Mouse (Mus musculus): ENCODE measurements around the gene Irf4. TPM values are rescaled to one million over a fixed set of nuclear protein-coding genes. Genes with fewer than 3 reads are reported as not detected.

Irf4 gene
- polyA plus RNA-seq, 1 experiment from 2014 or later, result not detected

- DNase-seq (ENCODE audit: low spot score), result peak; percentile 8
- Histone ChIP-seq H3K4me3 (no peak overlapping the region), H3K36me3 (no peaks in the 10 kb centered on the region), H3K9me3 (no peaks in the 10 kb centered on the region), H3K4me1 (replicated peaks) (peaks cover 20% of the 10 kb centered on the region), H3K27me3 (ENCODE audit: insufficient read depth, poor library complexity, severe bottlenecking) (no peaks in the 10 kb centered on the region), H3K27ac (no peak overlapping the region)
- 37% methylated on average over 8 of the region's 8 CpGs for WGBS
Observed at GRCm38 (mm10) chr13:30782419-30782818, 33.4 kb downstream of the Irf4 start.

GRCm38 (mm10) chr13:30785423-30786040 lies 36.5 kb downstream of the Irf4 start:
- WGBS, result 81% methylated on average over 4 of the region's 4 CpGs
- Histone ChIP-seq H3K36me3 (no peaks in the 10 kb centered on the region), H3K4me1 (replicated peaks) (peaks cover 25% of the 10 kb centered on the region), H3K27me3 (ENCODE audit: insufficient read depth, poor library complexity, severe bottlenecking) (no peaks in the 10 kb centered on the region), H3K27ac (no peak overlapping the region), H3K4me3 (no peak overlapping the region), H3K9me3 (no peaks in the 10 kb centered on the region)
- no peak for DNase-seq (ENCODE audit: low spot score)

- Histone ChIP-seq H3K27me3 (ENCODE audit: insufficient read depth, poor library complexity, severe bottlenecking) (no peaks in the 10 kb centered on the region), H3K36me3 (no peaks in the 10 kb centered on the region), H3K4me3 (no peak overlapping the region), H3K27ac (no peak overlapping the region), H3K4me1 (replicated peaks) (peaks cover 25% of the 10 kb centered on the region), H3K9me3 (no peaks in the 10 kb centered on the region)
- WGBS, result 80% methylated on average over 5 of the region's 5 CpGs
- no peak for DNase-seq (ENCODE audit: low spot score)
Observed at GRCm38 (mm10) chr13:30786235-30787035, 37.4 kb downstream of the Irf4 start.

- no peak overlapping the region for H3K27ac ChIP-seq
- H3K9me3 ChIP-seq, result no peaks in the 10 kb centered on the region
- H3K36me3 ChIP-seq, result no peaks in the 10 kb centered on the region
- peaks cover 23% of the 10 kb centered on the region for H3K4me1 ChIP-seq (replicated peaks)
- H3K27me3 ChIP-seq (ENCODE audit: insufficient read depth, poor library complexity, severe bottlenecking), result no peaks in the 10 kb centered on the region
- no peak overlapping the region for H3K4me3 ChIP-seq
- 35% methylated on average over 2 of the region's 2 CpGs for WGBS
- DNase-seq (ENCODE audit: low spot score), result no peak
Observed at GRCm38 (mm10) chr13:30787036-30787320, 38.0 kb downstream of the Irf4 start.

GRCm38 (mm10) chr13:30787556-30787955 lies 38.5 kb downstream of the Irf4 start:
- 70% methylated on average over 2 of the region's 2 CpGs for WGBS
- Histone ChIP-seq H3K27me3 (ENCODE audit: insufficient read depth, poor library complexity, severe bottlenecking) (no peaks in the 10 kb centered on the region), H3K9me3 (no peaks in the 10 kb centered on the region), H3K4me1 (replicated peaks) (peaks cover 17% of the 10 kb centered on the region), H3K4me3 (no peak overlapping the region), H3K27ac (no peak overlapping the region), H3K36me3 (no peaks in the 10 kb centered on the region)
- no peak for DNase-seq (ENCODE audit: low spot score)

- 87% methylated on average over 4 of the region's 4 CpGs for WGBS
- no peak for DNase-seq (ENCODE audit: low spot score)
- H3K4me3 ChIP-seq, result no peak overlapping the region
- no peaks in the 10 kb centered on the region for H3K36me3 ChIP-seq
- no peak overlapping the region for H3K27ac ChIP-seq
- no peaks in the 10 kb centered on the region for H3K9me3 ChIP-seq
- H3K4me1 ChIP-seq (replicated peaks), result peaks cover 13% of the 10 kb centered on the region
- H3K27me3 ChIP-seq (ENCODE audit: insufficient read depth, poor library complexity, severe bottlenecking), result no peaks in the 10 kb centered on the region
Observed at GRCm38 (mm10) chr13:30787960-30788359, 38.9 kb downstream of the Irf4 start.

GRCm38 (mm10) chr13:30788421-30788820 lies 39.4 kb downstream of the Irf4 start:
- WGBS, result 85% methylated on average over 3 of the region's 3 CpGs
- H3K27me3 ChIP-seq (ENCODE audit: insufficient read depth, poor library complexity, severe bottlenecking), result no peaks in the 10 kb centered on the region
- no peaks in the 10 kb centered on the region for H3K9me3 ChIP-seq
- no peaks in the 10 kb centered on the region for H3K36me3 ChIP-seq
- DNase-seq (ENCODE audit: low spot score), result no peak
- H3K4me3 ChIP-seq, result no peak overlapping the region
- H3K27ac ChIP-seq, result no peak overlapping the region
- H3K4me1 ChIP-seq (replicated peaks), result peaks cover 12% of the 10 kb centered on the region

- 75% methylated on average over 5 of the region's 5 CpGs for WGBS
- DNase-seq (ENCODE audit: low spot score), result no peak
- H3K27ac ChIP-seq, result no peak overlapping the region
- no peaks in the 10 kb centered on the region for H3K36me3 ChIP-seq
- no peaks in the 10 kb centered on the region for H3K9me3 ChIP-seq
- H3K27me3 ChIP-seq (ENCODE audit: insufficient read depth, poor library complexity, severe bottlenecking), result no peaks in the 10 kb centered on the region
- peaks cover 12% of the 10 kb centered on the region for H3K4me1 ChIP-seq (replicated peaks)
- no peak overlapping the region for H3K4me3 ChIP-seq
Observed at GRCm38 (mm10) chr13:30790016-30790415, 41.0 kb downstream of the Irf4 start.

- Histone ChIP-seq H3K4me1 (replicated peaks) (peaks cover 6% of the 10 kb centered on the region), H3K27ac (no peak overlapping the region), H3K4me3 (no peak overlapping the region), H3K9me3 (no peaks in the 10 kb centered on the region), H3K27me3 (ENCODE audit: insufficient read depth, poor library complexity, severe bottlenecking) (no peaks in the 10 kb centered on the region), H3K36me3 (no peaks in the 10 kb centered on the region)
- no peak for DNase-seq (ENCODE audit: low spot score)
- WGBS, result 83% methylated on average over 9 of the region's 9 CpGs
Observed at GRCm38 (mm10) chr13:30792308-30792707, 43.3 kb downstream of the Irf4 start.

- WGBS, result 86% methylated on average over 3 of the region's 3 CpGs
Observed at GRCm38 (mm10) chr13:30792741-30793140, 43.7 kb downstream of the Irf4 start.

GRCm38 (mm10) chr13:30793196-30793595 lies 44.2 kb downstream of the Irf4 start:
- no peak for DNase-seq (ENCODE audit: low spot score)
- Histone ChIP-seq H3K36me3 (no peaks in the 10 kb centered on the region), H3K4me1 (replicated peaks) (0 out of 2 replicates have a peak, but pooled peaks cover 2% of the 10 kb centered on the region), H3K27me3 (ENCODE audit: insufficient read depth, poor library complexity, severe bottlenecking) (no peaks in the 10 kb centered on the region), H3K4me3 (no peak overlapping the region), H3K27ac (no peak overlapping the region), H3K9me3 (no peaks in the 10 kb centered on the region)
- 89% methylated on average over 4 of the region's 4 CpGs for WGBS

More at GRCm38 (mm10) chr13:30792741-30793140, 43.7 kb downstream of the Irf4 start:
- no peak overlapping the region for H3K4me3 ChIP-seq
- no peak for DNase-seq (ENCODE audit: low spot score)
- no peaks in the 10 kb centered on the region for H3K36me3 ChIP-seq
- no peaks in the 10 kb centered on the region for H3K9me3 ChIP-seq
- H3K27me3 ChIP-seq (ENCODE audit: insufficient read depth, poor library complexity, severe bottlenecking), result no peaks in the 10 kb centered on the region
- H3K27ac ChIP-seq, result no peak overlapping the region
- H3K4me1 ChIP-seq (replicated peaks), result 0 out of 2 replicates have a peak, but pooled peaks cover 2% of the 10 kb centered on the region

GRCm38 (mm10) chr13:30793616-30794015 lies 44.6 kb downstream of the Irf4 start:
- Histone ChIP-seq H3K4me1 (replicated peaks) (0 out of 2 replicates have a peak, but pooled peaks cover 2% of the 10 kb centered on the region), H3K36me3 (no peaks in the 10 kb centered on the region), H3K27ac (no peak overlapping the region), H3K4me3 (no peak overlapping the region), H3K27me3 (ENCODE audit: insufficient read depth, poor library complexity, severe bottlenecking) (no peaks in the 10 kb centered on the region), H3K9me3 (no peaks in the 10 kb centered on the region)
- DNase-seq (ENCODE audit: low spot score), result no peak
- WGBS, result 90% methylated on average over 5 of the region's 5 CpGs

GRCm38 (mm10) chr13:30795960-30796359 lies 46.9 kb downstream of the Irf4 start:
- no peaks in the 10 kb centered on the region for H3K4me1 ChIP-seq (replicated peaks)
- H3K27ac ChIP-seq, result no peak overlapping the region
- H3K36me3 ChIP-seq, result no peaks in the 10 kb centered on the region
- no peaks in the 10 kb centered on the region for H3K27me3 ChIP-seq (ENCODE audit: insufficient read depth, poor library complexity, severe bottlenecking)
- no peak for DNase-seq (ENCODE audit: low spot score)
- H3K4me3 ChIP-seq, result no peak overlapping the region
- no peaks in the 10 kb centered on the region for H3K9me3 ChIP-seq
- WGBS, result 89% methylated on average over 4 of the region's 4 CpGs

Measured in hindbrain, embryonic 10.5 days (tissue).